Mouse (Mus musculus): ENCODE measurements around the gene Boll. TPM values are rescaled to one million over a fixed set of nuclear protein-coding genes. Genes with fewer than 3 reads are reported as not detected.

Boll gene
- not detected in 2 replicates for polyA plus RNA-seq (2012; ENCODE audit: insufficient read depth, insufficient read length, missing spikeins)

- no peak within 1 kb of the TSS for H3K27ac ChIP-seq (replicated peaks; ENCODE audit: low read depth, low read length)
- H3K4me1 ChIP-seq (ENCODE audit: control insufficient read depth, insufficient read depth, insufficient read length, low read length) = peaks cover 4% of the 10 kb centered on the region
- H3K4me3 ChIP-seq (ENCODE audit: insufficient read depth, low read depth, low read length) = peak within 1 kb of the TSS; percentile 64
Measured at GRCm38 (mm10) chr1:55363044-55363565, at the start of gene Boll. Gene Boll (minus strand): TSS chr1:55363469.

GRCm38 (mm10) chr1:55412569-55412968 is 49.3 kb upstream of the Boll start:
- Histone ChIP-seq H3K27ac (replicated peaks; ENCODE audit: low read depth, low read length) (no peak overlapping the region), H3K4me1 (ENCODE audit: control insufficient read depth, insufficient read depth, insufficient read length, low read length) (no peaks in the 10 kb centered on the region), H3K4me3 (ENCODE audit: insufficient read depth, low read depth, low read length) (no peak overlapping the region)

- no peaks in the 10 kb centered on the region for H3K4me1 ChIP-seq (ENCODE audit: control insufficient read depth, insufficient read depth, insufficient read length, low read length)
- no peak overlapping the region for H3K27ac ChIP-seq (replicated peaks; ENCODE audit: low read depth, low read length)
- H3K4me3 ChIP-seq (ENCODE audit: insufficient read depth, low read depth, low read length) = no peak overlapping the region
Measured at GRCm38 (mm10) chr1:55411079-55411478, 47.8 kb upstream of the Boll start.

- H3K27ac ChIP-seq (replicated peaks; ENCODE audit: low read depth, low read length) = no peak overlapping the region
- no peaks in the 10 kb centered on the region for H3K4me1 ChIP-seq (ENCODE audit: control insufficient read depth, insufficient read depth, insufficient read length, low read length)
- H3K4me3 ChIP-seq (ENCODE audit: insufficient read depth, low read depth, low read length) = no peak overlapping the region
Measured at GRCm38 (mm10) chr1:55410670-55411069, 47.4 kb upstream of the Boll start.

GRCm38 (mm10) chr1:55406531-55407375 is 43.5 kb upstream of the Boll start:
- Histone ChIP-seq H3K4me1 (ENCODE audit: control insufficient read depth, insufficient read depth, insufficient read length, low read length) (no peaks in the 10 kb centered on the region), H3K4me3 (ENCODE audit: insufficient read depth, low read depth, low read length) (peak overlapping the region; percentile 71), H3K27ac (replicated peaks; ENCODE audit: low read depth, low read length) (0 out of 2 replicates have a peak overlapping the region, but pooled peaks have one; percentile 13)

GRCm38 (mm10) chr1:55406023-55406413 is 42.7 kb upstream of the Boll start:
- Histone ChIP-seq H3K4me3 (ENCODE audit: insufficient read depth, low read depth, low read length) (peak overlapping the region; percentile 71), H3K27ac (replicated peaks; ENCODE audit: low read depth, low read length) (peak overlapping the region; percentile 8; the same call in 1 of the 2 replicates), H3K4me1 (ENCODE audit: control insufficient read depth, insufficient read depth, insufficient read length, low read length) (no peaks in the 10 kb centered on the region)

GRCm38 (mm10) chr1:55405272-55406022 is 42.2 kb upstream of the Boll start, which contains the start of gene Plcl1:
Gene Plcl1 (plus strand): TSS chr1:55405921.
- Histone ChIP-seq H3K4me3 (ENCODE audit: insufficient read depth, low read depth, low read length) (peak within 1 kb of the TSS; percentile 71), H3K4me1 (ENCODE audit: control insufficient read depth, insufficient read depth, insufficient read length, low read length) (no peaks in the 10 kb centered on the region)

GRCm38 (mm10) chr1:55404439-55404838 is 41.2 kb upstream of the Boll start:
- Histone ChIP-seq H3K4me1 (ENCODE audit: control insufficient read depth, insufficient read depth, insufficient read length, low read length) (no peaks in the 10 kb centered on the region), H3K4me3 (ENCODE audit: insufficient read depth, low read depth, low read length) (no peak overlapping the region), H3K27ac (replicated peaks; ENCODE audit: low read depth, low read length) (no peak overlapping the region)

More at GRCm38 (mm10) chr1:55405272-55406022, 42.2 kb upstream of the Boll start, which contains the start of gene Plcl1:
- H3K27ac ChIP-seq (replicated peaks; ENCODE audit: low read depth, low read length) = peak within 1 kb of the TSS; percentile 13; the same call in 1 of the 2 replicates

- Histone ChIP-seq H3K4me1 (ENCODE audit: control insufficient read depth, insufficient read depth, insufficient read length, low read length) (no peaks in the 10 kb centered on the region), H3K27ac (replicated peaks; ENCODE audit: low read depth, low read length) (no peak overlapping the region), H3K4me3 (ENCODE audit: insufficient read depth, low read depth, low read length) (no peak overlapping the region)
Measured at GRCm38 (mm10) chr1:55399891-55400290, 36.6 kb upstream of the Boll start.

- H3K27ac ChIP-seq (replicated peaks; ENCODE audit: low read depth, low read length) = no peak overlapping the region
Measured at GRCm38 (mm10) chr1:55383114-55383773, 20.0 kb upstream of the Boll start.

GRCm38 (mm10) chr1:55380527-55380926 is 17.3 kb upstream of the Boll start:
- no peaks in the 10 kb centered on the region for H3K4me1 ChIP-seq (ENCODE audit: control insufficient read depth, insufficient read depth, insufficient read length, low read length)
- no peak overlapping the region for H3K27ac ChIP-seq (replicated peaks; ENCODE audit: low read depth, low read length)

More at GRCm38 (mm10) chr1:55383114-55383773, 20.0 kb upstream of the Boll start:
- Histone ChIP-seq H3K4me1 (ENCODE audit: control insufficient read depth, insufficient read depth, insufficient read length, low read length) (no peaks in the 10 kb centered on the region), H3K4me3 (ENCODE audit: insufficient read depth, low read depth, low read length) (no peak overlapping the region)

GRCm38 (mm10) chr1:55372626-55373025 is 9.4 kb upstream of the Boll start:
- no peak overlapping the region for H3K4me3 ChIP-seq (ENCODE audit: insufficient read depth, low read depth, low read length)
- H3K27ac ChIP-seq (replicated peaks; ENCODE audit: low read depth, low read length) = no peak overlapping the region
- no peaks in the 10 kb centered on the region for H3K4me1 ChIP-seq (ENCODE audit: control insufficient read depth, insufficient read depth, insufficient read length, low read length)

More at GRCm38 (mm10) chr1:55380527-55380926, 17.3 kb upstream of the Boll start:
- H3K4me3 ChIP-seq (ENCODE audit: insufficient read depth, low read depth, low read length) = no peak overlapping the region

- Histone ChIP-seq H3K27ac (replicated peaks; ENCODE audit: low read depth, low read length) (no peak overlapping the region), H3K4me3 (ENCODE audit: insufficient read depth, low read depth, low read length) (peak overlapping the region; percentile 64), H3K4me1 (ENCODE audit: control insufficient read depth, insufficient read depth, insufficient read length, low read length) (peaks cover 4% of the 10 kb centered on the region)
Measured at GRCm38 (mm10) chr1:55363586-55363985, 317 bp upstream of the Boll start.

GRCm38 (mm10) chr1:55362634-55363033 is 635 bp downstream of the Boll start:
- peaks cover 4% of the 10 kb centered on the region for H3K4me1 ChIP-seq (ENCODE audit: control insufficient read depth, insufficient read depth, insufficient read length, low read length)
- H3K4me3 ChIP-seq (ENCODE audit: insufficient read depth, low read depth, low read length) = no peak overlapping the region
- no peak overlapping the region for H3K27ac ChIP-seq (replicated peaks; ENCODE audit: low read depth, low read length)
